Mouse (Mus musculus) adrenal gland, postnatal 10 days (tissue): ENCODE measurements around the gene Robo2. TPM values are rescaled to one million over a fixed set of nuclear protein-coding genes. Genes with fewer than 3 reads are reported as not detected.
A peak's percentile ranks its signal among the peaks of the same experiment; 100 is the strongest.
"Not testable (repeated sequence)": the region's sequence is repeated elsewhere in the genome, so short reads cannot be mapped to it uniquely, and the experiment has no call there.

ENCODE experiments used
- DNase-seq: peaks from one replicate; pipeline ENCODE4 v3.0.0; 2021; ENCODE audit warnings: mixed read lengths
- total RNA-seq, 2 experiments: library from RNA; stranded (reverse); gene quantifications; 2 replicates each; pipeline ENCODE4 v1.2.3; 2021

Gene Robo2
- total RNA-seq, 2 experiments from 2014 or later = 5.1 to 7.6 TPM

GRCm38 (mm10) chr16:74070628-74071027 is 341.0 kb downstream of the Robo2 start:
- DNase-seq = no peak

GRCm38 (mm10) chr16:74065958-74066357 is 345.7 kb downstream of the Robo2 start:
- no peak for DNase-seq

GRCm38 (mm10) chr16:74061951-74062350 is 349.7 kb downstream of the Robo2 start:
- no peak for DNase-seq

GRCm38 (mm10) chr16:74061479-74061878 is 350.1 kb downstream of the Robo2 start:
- DNase-seq = no peak

GRCm38 (mm10) chr16:74056886-74057285 is 354.7 kb downstream of the Robo2 start:
- DNase-seq = no peak

GRCm38 (mm10) chr16:74056210-74056609 is 355.4 kb downstream of the Robo2 start:
- DNase-seq = no peak

- DNase-seq = peak; percentile 58
Measured at GRCm38 (mm10) chr16:74055061-74055751, 356.4 kb downstream of the Robo2 start.

GRCm38 (mm10) chr16:74049467-74049866 is 362.2 kb downstream of the Robo2 start:
- DNase-seq = no peak

GRCm38 (mm10) chr16:74048980-74049379 is 362.6 kb downstream of the Robo2 start:
- DNase-seq = no peak

- DNase-seq = no peak
Measured at GRCm38 (mm10) chr16:74047232-74047631, 364.4 kb downstream of the Robo2 start.

- DNase-seq = not testable (repeated sequence)
Measured at GRCm38 (mm10) chr16:74040797-74041196, 370.8 kb downstream of the Robo2 start.

GRCm38 (mm10) chr16:74027822-74028221 is 383.8 kb downstream of the Robo2 start:
- DNase-seq = peak; percentile 3

- no peak for DNase-seq
Measured at GRCm38 (mm10) chr16:74022281-74022978, 389.2 kb downstream of the Robo2 start.

GRCm38 (mm10) chr16:74005767-74006166 is 405.9 kb downstream of the Robo2 start:
- DNase-seq = no peak

GRCm38 (mm10) chr16:74001331-74001730 is 410.3 kb downstream of the Robo2 start:
- no peak for DNase-seq

GRCm38 (mm10) chr16:73991212-73991611 is 420.4 kb downstream of the Robo2 start:
- no peak for DNase-seq

- DNase-seq = no peak
Measured at GRCm38 (mm10) chr16:73969573-73969972, 442.1 kb downstream of the Robo2 start.

GRCm38 (mm10) chr16:73964366-73964926 is 447.2 kb downstream of the Robo2 start:
- no peak for DNase-seq

GRCm38 (mm10) chr16:73959479-73959970 is 452.1 kb downstream of the Robo2 start:
- DNase-seq = no peak

GRCm38 (mm10) chr16:73958524-73958846 is 453.1 kb downstream of the Robo2 start:
- no peak for DNase-seq

GRCm38 (mm10) chr16:73957675-73958523 is 453.7 kb downstream of the Robo2 start:
- DNase-seq = no peak

- DNase-seq = peak; percentile 3
Measured at GRCm38 (mm10) chr16:73946171-73946570, 465.5 kb downstream of the Robo2 start.

GRCm38 (mm10) chr16:73940211-73940541 is 471.4 kb downstream of the Robo2 start:
- no peak for DNase-seq
